Mouse (Mus musculus) lung, adult 2 months (tissue): Measurements from ENCODE around the gene Stpg4. TPM values are rescaled to one million over a fixed set of nuclear protein-coding genes. Genes with fewer than 3 reads are reported as not detected.

Experiments used
- DNase-seq: peaks from one replicate; pipeline ENCODE4 v3.0.0; 2022
- H3K4me1 ChIP-seq: fragments of 200-500 bp; 2 replicates; pipeline ENCODE4 v1.6.1; 2011; ENCODE audit warnings: low read length; ENCODE audit not compliant: control insufficient read depth, insufficient read depth
- H3K4me3 ChIP-seq: fragments of 200-500 bp; replicated peaks from 2 replicates; pipeline ENCODE3; 2011; ENCODE audit warnings: low read depth, mild to moderate bottlenecking, control low read depth, low read length; ENCODE audit errors: extremely low read depth
- CTCF ChIP-seq: fragments of 200-500 bp; IDR thresholded peaks from 2 replicates; pipeline ENCODE4 v1.5.1; 2011; ENCODE audit warnings: mild to moderate bottlenecking, low read length, control low read depth; ENCODE audit not compliant: insufficient read depth
- POLR2A ChIP-seq: fragments of 200-500 bp; IDR thresholded peaks from 2 replicates; pipeline ENCODE4 v1.6.1; 2011; ENCODE audit warnings: low read depth, mild to moderate bottlenecking, control low read depth, low read length, borderline replicate concordance; ENCODE audit errors: extremely low read depth
- WGBS: fragments of 180-500 bp; shearing (Covaris S2); methylation state at CpG from one replicate; pipeline ENCODE4 v1.1.7; 2018; 5-methylcytosine and 5-hydroxymethylcytosine counted together
- polyA plus RNA-seq: library from polyadenylated mRNA; depleted of rRNA; stranded (reverse); fragments of >200 nt; gene quantifications from 2 replicates; pipeline ENCODE4 v1.2.3, GENCODE M21; 2012

Stpg4 gene
- polyA plus RNA-seq, 1 experiment = not detected

- TF ChIP-seq CTCF = no peak
- no peak for TF ChIP-seq POLR2A
- DNase-seq = no peak
- 87% methylated on average over 3 of the region's 3 CpGs for WGBS
These were observed 6.4 kb upstream of the Stpg4 start for GRCm38 (mm10) chr17:87433929-87434328.

GRCm38 (mm10) chr17:87432743-87433142, 5.2 kb upstream of the Stpg4 start:
- no peak for DNase-seq
- TF ChIP-seq CTCF = 0 out of 2 replicates have a peak, but pooled peaks have one; percentile 2
- no peak for TF ChIP-seq POLR2A

More at GRCm38 (mm10) chr17:87433929-87434328, 6.4 kb upstream of the Stpg4 start:
- peaks cover 4% of the 10 kb centered on the region; the same call in 1 of the 2 replicates for H3K4me1 ChIP-seq
- no peak overlapping the region for H3K4me3 ChIP-seq

GRCm38 (mm10) chr17:87432314-87432713, 4.8 kb upstream of the Stpg4 start:
- H3K4me1 ChIP-seq = peaks cover under 1% of the 10 kb centered on the region; the same call in 1 of the 2 replicates
- DNase-seq = no peak
- TF ChIP-seq CTCF (no peak), POLR2A (no peak)
- no peak overlapping the region for H3K4me3 ChIP-seq

More at GRCm38 (mm10) chr17:87432743-87433142, 5.2 kb upstream of the Stpg4 start:
- Histone ChIP-seq H3K4me3 (no peak overlapping the region), H3K4me1 (peaks cover 4% of the 10 kb centered on the region; the same call in 1 of the 2 replicates)
- WGBS = 79% methylated on average over 5 of the region's 5 CpGs

- Histone ChIP-seq H3K4me1 (no peaks in the 10 kb centered on the region), H3K4me3 (no peak overlapping the region)
- 76% methylated on average over 3 of the region's 3 CpGs for WGBS
- DNase-seq = no peak
- TF ChIP-seq CTCF (no peak), POLR2A (no peak)
These were observed 1.9 kb upstream of the Stpg4 start for GRCm38 (mm10) chr17:87429431-87429830.

- Histone ChIP-seq H3K4me3 (no peak overlapping the region), H3K4me1 (no peaks in the 10 kb centered on the region)
- TF ChIP-seq POLR2A (no peak), CTCF (no peak)
- 75% methylated on average over 7 of the region's 7 CpGs for WGBS
- no peak for DNase-seq
These were observed 9.5 kb downstream of the Stpg4 start for GRCm38 (mm10) chr17:87418082-87418481.

- no peak for DNase-seq
- WGBS = 79% methylated on average over 4 of the region's 4 CpGs
- no peak for TF ChIP-seq POLR2A
- TF ChIP-seq CTCF = no peak
- no peaks in the 10 kb centered on the region for H3K4me1 ChIP-seq
- H3K4me3 ChIP-seq = no peak overlapping the region
These were observed 20.9 kb downstream of the Stpg4 start for GRCm38 (mm10) chr17:87406646-87407045.

GRCm38 (mm10) chr17:87405576-87405975, 22.0 kb downstream of the Stpg4 start:
- H3K4me1 ChIP-seq = no peaks in the 10 kb centered on the region
- TF ChIP-seq POLR2A (no peak), CTCF (no peak)
- no peak for DNase-seq
- H3K4me3 ChIP-seq = no peak overlapping the region
- WGBS = 65% methylated on average over 11 of the region's 11 CpGs

- TF ChIP-seq CTCF (no peak), POLR2A (no peak)
- Histone ChIP-seq H3K4me3 (no peak overlapping the region), H3K4me1 (no peaks in the 10 kb centered on the region)
- no peak for DNase-seq
- 82% methylated on average over 4 of the region's 4 CpGs for WGBS
These were observed 24.1 kb downstream of the Stpg4 start for GRCm38 (mm10) chr17:87403462-87403861.

GRCm38 (mm10) chr17:87402444-87402843, 25.1 kb downstream of the Stpg4 start:
- TF ChIP-seq POLR2A (no peak), CTCF (no peak)
- WGBS = 86% methylated on average over 11 of the region's 11 CpGs
- DNase-seq = no peak
- Histone ChIP-seq H3K4me1 (no peaks in the 10 kb centered on the region), H3K4me3 (no peak overlapping the region)

GRCm38 (mm10) chr17:87397088-87397487, 30.5 kb downstream of the Stpg4 start:
- no peak for TF ChIP-seq CTCF
- H3K4me1 ChIP-seq = no peaks in the 10 kb centered on the region
- WGBS = 73% methylated on average over 11 of the region's 11 CpGs
- H3K4me3 ChIP-seq = no peak overlapping the region
- no peak for DNase-seq
